Mouse (Mus musculus) kidney, adult 2 months (tissue): ENCODE measurements at regions not wholly inside any gene's neighbourhood (a gene's known extent, or its start where the extent isn't known, plus 50 kb on each side); places are given as distances from the start of the nearest gene placed in this dataset.

ENCODE experiments used
- CTCF ChIP-seq: fragments of 200-500 bp; conservative IDR thresholded peaks from 2 replicates; pipeline ENCODE4 v1.5.1; 2011; ENCODE audit warnings: low read depth, mild to moderate bottlenecking, control low read depth, low read length, moderate library complexity, mixed read lengths; ENCODE audit not compliant: insufficient read depth, insufficient read length
- POLR2A ChIP-seq: fragments of 200-500 bp; IDR thresholded peaks from one replicate; pipeline ENCODE4 v1.6.1; 2011; ENCODE audit warnings: low read depth, low read length, control low read depth

- TF ChIP-seq POLR2A: no peak
- TF ChIP-seq CTCF: no peak
Observed at GRCm38 (mm10) chr17:9888494-9888893, 219.0 kb upstream of the Pabpc6 start.
